Mouse (Mus musculus) kidney, postnatal 10 days (tissue): Measurements from ENCODE around the gene Zdhhc20.
A peak's percentile ranks its signal among the peaks of the same experiment; 100 is the strongest.
"Not testable (repeated sequence)": the region's sequence is repeated elsewhere in the genome, so short reads cannot be mapped to it uniquely, and the experiment has no call there.

Experiments used
- DNase-seq: peaks from one replicate; pipeline ENCODE4 v3.0.0; 2021; ENCODE audit warnings: mixed read lengths

The Zdhhc20 gene

DNA sequence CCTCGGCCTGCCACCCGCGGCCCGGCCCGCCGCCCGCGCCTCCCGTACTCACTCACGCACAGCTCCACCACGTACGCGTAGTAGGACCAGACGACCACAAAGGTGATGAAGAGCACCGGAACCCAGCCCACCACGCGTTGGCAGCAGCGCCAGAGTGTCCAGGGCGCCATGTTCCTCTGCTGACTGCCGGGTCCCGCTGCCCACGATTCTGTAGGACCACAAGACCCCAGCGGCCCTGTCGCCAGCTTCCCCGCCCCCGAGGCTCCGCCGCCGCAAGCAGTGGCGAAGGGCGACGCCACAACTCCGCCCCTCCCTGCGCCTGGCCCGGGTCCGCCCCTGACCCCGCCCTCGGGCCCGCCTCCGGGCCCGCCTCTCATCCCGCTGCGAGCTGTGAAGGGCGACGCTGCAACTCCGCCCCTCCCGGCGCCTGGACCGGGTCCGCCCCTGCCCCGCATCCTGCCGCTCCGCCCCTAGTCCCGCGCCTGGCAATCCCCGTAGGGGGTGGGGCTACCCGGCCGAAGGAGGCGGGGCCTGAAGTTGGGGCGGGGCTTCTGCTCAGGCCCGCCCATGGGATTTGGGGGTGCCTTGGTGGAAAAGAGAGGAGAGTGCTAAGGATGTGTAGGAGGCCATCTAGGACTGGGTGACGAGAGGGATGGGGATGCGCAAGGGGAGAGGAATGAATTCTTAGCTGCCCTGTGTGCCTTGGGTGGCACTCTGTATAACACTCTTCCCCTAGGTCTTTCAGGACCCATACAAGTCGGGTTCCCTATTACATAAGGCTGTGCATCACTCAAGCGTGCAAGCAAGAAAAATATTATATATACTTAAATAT, at the start of gene Zdhhc20:
Gene Zdhhc20 (minus strand): TSS at position 266 of the 832 bp plus-strand sequence.
- DNase-seq: peak; percentile 98

DNA sequence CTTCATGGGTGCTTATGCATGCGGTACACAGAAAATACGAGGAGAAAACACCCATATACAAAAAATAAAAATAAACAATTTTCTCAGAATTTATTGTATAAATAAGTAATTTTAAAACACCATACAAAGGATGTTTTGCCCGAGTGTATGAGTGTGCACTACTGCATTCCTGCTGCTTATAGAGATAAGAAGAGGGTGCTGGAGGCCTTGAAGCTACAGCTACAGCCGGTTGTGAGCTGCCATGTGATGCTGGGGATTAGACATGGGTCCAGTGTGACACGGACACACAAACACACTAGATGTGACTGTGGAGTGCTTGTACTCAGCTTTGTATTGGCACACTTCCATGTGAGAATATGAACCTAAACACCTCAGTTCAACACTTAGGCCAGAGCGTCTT, 47.2 kb upstream of the Zdhhc20 start:
- no peak for DNase-seq

DNA sequence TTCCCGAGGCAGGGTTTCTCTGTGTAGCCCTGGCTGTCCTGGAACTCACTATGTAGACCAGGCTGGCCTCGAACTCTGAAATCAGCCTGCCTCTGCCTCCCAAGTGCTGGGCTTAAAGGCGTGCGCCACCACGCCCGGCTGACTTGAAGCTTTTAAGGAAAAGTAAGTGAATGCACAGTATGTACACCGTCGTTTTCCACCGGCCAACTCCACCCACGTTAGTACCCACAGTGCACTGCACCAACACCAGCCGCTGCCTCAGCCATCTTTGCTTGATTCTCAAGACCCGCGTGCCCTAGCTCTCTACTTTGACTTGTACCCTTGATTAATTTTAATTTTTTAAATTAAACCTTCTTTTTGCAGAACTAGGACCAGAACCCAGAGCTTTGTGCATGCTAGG, 44.6 kb upstream of the Zdhhc20 start:
- no peak for DNase-seq

DNA sequence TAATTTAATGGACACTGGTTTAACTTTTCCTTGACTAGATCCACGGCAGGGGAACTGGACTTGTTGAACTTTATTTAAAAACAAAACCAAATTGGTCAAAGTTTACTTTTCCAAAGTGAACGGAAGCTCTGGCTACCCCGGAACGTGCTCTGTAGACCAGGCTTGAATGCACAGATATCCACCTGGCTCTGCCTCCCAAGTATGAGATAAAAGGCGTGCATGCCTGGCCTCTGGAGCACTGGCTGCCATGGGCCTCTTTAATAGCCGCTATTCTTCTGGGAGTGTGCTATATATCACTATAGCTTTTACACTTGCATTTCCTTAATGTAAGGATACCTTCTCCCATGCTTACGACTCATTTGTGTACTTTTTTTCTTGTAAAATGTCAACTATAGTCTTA, 43.5 kb upstream of the Zdhhc20 start:
- no peak for DNase-seq

DNA sequence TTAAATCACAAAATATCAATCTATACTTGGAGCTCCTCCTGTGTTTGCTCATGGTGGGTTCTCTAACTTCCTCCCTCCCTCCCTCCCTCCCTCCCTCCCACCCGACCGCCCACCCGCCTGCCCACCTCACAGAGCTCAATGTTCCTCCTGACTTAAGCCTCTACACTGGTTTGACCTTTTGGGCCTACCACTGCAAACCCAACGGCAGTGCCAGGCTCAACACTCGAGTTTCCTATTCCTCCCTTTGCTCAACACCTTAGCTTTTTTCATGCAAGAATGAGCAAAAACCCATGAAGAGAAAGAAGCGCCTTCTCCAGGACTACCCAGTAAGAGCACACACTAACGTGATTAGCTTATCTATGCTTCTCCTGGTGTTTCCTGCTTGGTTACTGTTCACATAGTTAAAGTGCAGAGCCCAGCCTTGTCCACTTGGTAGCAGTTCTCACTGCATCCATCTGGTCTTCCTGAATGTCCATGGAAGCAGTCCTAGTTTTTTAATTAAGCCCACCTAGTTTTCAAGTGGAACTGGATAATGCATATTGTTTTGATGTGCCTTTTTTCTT, 42.9 kb upstream of the Zdhhc20 start:
- DNase-seq: no peak

DNA sequence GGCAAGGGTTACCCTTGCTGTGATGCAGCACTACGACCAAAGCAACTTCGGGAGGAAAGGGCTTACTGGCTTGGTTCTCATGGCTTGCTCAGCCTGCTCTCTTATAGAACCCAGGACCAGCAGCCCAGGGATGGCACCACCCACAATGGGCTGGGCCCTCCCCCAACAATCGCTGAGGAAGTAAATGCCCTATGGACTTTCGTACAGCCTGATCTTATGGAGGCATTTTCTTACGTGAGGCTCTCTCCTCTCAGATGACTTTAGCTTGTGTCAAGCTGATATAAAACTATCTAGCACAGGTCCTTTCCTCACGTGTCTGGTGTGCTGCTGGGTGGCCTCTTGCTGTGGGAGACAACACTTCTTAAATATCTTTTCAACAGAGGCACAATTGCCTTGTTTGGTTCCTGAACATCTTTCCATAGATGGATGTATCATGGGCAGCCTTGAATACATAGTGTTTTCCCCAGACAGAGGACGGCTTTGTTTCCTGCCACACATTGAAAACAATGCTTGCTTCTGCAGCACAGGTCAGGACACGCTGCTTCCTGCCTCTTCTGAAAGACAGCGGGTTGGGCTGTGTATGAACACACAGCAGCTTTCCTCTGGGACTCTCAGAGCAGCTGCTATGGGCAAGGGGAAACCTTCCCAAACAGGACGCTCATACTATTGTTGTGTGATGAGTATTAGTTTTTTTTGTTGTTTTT, 31.5 kb upstream of the Zdhhc20 start:
- peak; percentile 59 for DNase-seq

DNA sequence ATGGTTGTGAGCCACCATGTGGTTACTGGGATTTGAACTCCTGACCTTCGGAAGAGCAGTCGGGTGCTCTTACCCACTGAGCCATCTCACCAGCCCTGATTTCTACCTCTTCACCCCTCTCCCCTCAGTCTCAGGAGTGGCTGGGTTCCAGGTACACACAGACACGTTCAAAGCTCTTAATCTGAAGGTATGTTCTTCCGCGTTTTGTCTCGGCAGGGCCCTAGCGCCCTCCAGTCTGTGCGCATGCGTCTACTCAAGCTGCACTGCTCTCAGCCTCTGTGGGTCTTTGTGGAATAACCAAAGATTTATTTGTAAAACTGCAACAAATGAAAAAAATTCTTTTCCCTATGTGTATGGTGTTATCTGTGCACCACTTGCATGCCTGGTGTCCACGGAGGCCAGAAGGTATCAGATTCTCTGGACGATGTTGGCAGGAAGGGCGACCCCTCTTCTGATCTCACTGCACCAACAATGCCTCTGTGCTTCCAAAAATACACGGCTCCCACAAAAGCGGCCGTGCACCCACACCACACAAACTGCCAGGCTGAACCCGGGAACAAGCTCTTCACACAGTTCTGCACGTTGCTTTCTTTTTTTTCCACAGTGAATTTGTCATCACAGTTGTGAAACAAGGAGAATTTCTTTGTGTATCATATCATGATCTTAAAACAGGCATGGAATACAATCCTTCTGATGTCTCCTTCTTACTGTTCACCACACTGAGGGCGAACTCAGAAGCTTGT, 30.7 kb upstream of the Zdhhc20 start:
- DNase-seq: no peak

DNA sequence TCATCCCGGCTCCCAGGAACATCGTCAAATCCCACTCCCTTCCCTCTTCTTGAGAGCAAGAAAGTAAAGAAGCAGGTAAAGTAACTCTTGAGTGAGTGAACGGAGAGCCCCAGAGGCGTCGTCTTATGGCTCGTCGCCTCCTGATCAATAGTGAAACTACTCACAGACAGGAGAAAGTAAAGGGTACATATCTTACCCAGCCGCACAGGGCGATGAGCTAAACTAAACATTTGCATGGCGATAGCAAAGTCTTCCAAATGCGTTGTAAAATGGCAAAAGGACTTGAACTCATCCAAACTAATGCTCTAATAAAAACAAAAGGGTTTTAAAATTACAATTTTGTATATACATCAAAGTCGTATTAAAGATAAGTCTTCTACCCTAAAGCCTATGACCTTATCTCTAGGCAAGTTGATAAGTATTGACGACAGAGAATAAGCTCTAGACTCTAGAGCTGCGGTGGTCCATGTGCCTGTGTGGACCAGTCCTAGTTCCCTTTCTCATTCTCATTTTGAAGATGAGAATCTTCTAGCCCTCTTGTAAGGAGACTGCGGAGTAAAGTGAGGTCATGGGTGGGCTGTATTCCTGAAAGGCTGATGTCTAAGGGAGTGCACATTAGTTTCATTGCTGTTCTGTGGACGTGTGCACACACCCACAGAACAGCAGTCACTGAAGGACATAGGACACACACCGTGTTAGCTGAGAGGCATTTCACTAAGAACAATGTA, 29.2 kb upstream of the Zdhhc20 start:
- DNase-seq: no peak

DNA sequence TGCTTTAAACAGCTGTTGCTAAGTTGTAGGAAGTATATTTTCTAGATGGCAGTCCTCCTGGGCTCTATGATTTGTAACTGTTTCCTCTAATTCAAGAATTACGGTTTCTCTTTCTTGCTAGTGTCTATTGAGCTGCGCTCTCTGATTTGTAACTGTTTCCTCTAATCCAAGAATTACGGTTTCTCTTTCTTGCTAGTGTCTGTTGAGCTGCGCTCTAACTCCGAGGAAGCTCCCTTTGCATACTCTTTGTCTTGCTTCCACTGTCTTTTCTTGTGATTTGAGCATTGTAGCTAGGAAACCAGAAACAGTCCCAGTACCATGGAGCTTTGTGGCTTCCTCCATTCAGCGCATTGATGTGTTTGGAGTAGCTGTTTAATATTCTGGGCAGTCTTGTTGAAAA, 25.3 kb upstream of the Zdhhc20 start:
- no peak for DNase-seq

DNA sequence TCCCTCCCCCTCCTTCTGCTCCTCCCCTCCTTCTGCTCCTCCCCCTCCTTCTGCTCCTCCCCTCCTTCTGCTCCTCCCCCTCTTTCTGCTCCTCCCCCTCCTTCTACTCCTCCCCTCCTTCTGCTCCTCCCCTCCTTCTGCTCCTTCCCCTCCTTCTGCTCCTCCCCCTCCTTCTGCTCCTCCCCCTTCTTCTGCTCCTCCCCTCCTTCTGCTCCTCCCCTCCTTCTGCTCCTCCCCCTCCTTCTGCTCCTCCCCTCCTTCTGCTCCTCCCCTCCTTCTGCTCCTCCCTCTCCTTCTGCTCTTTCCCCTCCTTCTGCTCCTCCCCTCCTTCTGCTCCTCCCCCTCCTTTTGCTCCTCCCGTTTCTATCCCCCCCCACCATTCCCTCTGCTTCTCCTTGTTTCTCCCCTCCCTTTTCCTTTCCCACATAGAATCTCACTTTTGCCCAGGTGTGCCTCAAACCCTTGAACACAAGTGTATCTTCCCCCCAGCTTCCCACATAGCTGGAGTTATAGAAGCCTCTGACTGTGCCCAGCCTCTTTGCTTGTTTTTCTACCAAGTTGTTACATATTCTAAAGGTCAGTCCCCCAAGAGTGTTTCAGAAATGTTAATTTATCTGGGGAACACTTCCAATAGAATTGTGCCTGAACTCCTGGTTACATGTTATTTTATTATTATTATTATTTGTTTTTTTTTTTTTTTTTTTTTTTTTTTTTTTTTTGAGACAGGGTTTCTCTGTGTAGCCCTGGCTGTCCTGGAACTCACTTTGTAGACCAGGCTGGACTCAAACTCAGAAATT, 22.3 kb upstream of the Zdhhc20 start:
- not testable (repeated sequence) for DNase-seq

DNA sequence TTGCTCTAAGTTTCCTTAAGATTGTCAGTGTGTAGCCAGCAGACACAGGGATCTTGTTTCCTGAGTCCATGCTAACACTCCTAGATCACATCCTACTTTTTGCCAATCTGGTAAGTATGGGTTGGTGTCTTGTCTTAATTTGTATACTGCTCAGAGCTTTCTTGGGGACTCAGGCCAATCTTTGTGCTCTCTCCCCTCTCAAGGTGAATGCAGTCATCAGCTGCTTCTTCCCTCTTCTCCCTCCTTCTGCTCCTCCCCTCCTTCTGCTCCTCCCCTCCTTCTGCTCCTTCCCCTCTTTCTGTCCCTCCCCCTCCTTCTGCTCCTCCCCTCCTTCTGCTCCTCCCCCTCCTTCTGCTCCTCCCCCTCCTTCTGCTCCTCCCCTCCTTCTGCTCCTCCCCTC, 21.7 kb upstream of the Zdhhc20 start:
- DNase-seq: not testable (repeated sequence)

DNA sequence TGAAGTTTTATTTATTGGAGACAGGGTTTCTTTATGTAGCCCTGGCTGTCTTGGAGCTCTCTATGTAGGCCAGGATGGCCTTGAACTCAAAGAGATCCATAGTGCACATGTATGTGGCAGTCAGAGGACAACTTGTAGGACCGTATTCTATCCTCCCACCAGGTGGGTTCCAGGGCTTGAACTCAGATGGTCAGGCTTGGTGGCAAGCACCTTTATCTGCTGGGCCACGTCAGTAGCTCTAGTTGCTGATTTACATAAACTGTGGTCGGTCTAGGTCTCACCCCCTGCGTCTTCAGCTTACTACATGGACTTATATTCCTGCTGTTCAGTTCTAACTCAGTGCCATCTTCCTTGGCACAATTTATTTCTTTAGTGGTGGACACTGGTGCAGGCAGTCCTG, 21.2 kb upstream of the Zdhhc20 start:
- DNase-seq: no peak

DNA sequence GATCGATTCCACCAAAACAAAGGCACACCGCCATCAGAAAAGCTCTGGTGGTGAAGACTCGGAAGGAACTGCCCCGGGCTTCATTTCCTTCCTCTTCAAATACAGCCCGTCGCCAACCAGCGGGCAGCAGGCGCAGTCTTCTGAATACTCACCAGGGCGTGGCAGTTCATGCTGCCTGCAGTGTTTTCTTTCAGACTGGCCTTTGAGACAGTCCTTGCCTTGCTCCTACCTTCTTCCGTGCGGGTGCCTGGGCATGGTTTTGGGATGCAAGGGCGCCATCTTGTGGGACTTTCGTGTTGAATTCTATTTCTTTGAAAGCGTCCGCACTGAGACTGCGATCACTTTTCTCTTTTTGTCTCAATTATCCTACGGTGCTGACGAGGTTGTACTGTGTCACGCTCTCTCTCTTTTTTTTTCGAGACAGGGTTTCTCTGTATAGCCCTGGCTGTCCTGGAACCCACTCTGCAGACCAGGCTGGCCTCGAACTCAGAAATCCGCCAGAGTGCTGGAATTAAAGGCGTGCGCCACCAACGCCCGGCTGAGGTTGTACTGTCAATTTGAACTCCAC, 20.5 kb upstream of the Zdhhc20 start:
- DNase-seq: peak; percentile 90

DNA sequence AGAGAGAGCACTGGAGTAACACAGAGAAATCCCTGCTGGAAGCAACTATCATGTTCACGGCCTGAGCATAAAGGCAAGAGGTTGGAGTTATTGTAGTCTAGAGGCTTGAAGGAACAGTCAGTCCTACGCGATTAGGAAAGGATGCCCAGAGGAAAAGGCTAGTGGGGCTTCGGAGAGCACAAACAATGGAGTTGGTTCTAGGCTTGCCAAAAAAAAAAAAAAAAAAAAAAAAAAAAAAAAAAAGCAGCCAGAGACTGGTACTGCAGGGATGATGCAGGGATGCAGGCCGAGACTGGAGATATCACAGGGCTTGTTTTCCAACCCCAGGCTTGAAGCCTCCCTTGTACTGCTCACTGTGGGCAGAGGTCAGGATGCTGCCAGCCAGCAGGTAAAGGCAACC, 19.2 kb upstream of the Zdhhc20 start:
- no peak for DNase-seq

DNA sequence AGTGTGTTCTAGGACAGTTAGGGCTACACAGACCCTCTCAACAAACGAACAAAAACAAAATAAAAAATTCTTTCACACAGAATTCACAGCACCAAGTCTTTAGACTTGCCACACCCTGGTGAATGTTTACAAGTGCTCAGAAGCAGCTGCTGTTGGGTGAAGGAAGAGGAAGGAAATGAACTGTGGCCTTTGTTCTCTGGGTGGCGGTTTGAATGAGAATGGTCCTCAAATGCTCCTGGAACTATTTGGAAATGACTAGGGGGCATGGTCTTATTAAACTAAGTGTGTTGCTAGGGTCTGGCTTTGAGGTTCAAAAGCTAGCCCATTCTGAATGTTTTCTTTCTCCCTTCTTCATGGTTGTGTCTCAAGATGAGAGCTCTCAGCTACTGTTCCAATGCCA, 18.4 kb upstream of the Zdhhc20 start:
- DNase-seq: no peak

DNA sequence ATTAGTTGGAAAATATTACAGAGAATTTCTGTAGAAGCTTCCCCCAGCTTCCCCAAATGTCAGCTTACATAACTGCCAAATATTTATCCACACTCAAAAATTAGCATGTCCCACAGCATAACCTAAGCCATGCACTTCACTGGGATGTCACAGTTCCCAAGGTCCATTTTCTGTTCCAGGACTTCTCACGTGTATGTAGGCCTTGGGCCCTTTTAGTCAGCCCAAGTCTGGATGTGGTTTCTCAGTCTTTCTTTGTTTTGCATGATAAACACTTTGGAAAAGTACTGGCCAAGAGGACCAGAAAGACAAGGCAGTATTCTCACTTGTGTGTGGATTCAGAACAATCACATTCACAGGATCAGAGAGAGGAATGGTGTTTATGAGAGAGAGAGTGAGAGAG, 11.9 kb upstream of the Zdhhc20 start:
- DNase-seq: no peak

DNA sequence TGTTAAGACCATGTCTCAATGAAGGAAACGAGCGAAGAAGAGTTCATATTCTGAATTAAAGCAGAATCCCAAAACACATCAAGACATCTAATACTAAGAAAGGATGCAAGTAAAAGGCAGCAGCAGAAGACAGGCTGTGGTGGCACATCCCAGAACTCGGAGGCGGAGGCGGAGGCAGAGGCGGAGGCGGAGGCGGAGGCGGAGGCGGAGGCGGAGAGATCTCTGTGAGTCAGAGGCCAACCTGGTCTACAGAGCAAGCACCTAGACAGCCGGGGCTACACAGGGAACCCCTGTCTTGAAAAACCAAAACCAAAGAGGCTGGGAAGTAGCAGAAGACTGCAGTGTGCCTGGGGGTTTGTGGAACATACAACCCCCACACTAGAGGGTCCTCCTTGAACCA, 6.8 kb upstream of the Zdhhc20 start:
- DNase-seq: no peak

DNA sequence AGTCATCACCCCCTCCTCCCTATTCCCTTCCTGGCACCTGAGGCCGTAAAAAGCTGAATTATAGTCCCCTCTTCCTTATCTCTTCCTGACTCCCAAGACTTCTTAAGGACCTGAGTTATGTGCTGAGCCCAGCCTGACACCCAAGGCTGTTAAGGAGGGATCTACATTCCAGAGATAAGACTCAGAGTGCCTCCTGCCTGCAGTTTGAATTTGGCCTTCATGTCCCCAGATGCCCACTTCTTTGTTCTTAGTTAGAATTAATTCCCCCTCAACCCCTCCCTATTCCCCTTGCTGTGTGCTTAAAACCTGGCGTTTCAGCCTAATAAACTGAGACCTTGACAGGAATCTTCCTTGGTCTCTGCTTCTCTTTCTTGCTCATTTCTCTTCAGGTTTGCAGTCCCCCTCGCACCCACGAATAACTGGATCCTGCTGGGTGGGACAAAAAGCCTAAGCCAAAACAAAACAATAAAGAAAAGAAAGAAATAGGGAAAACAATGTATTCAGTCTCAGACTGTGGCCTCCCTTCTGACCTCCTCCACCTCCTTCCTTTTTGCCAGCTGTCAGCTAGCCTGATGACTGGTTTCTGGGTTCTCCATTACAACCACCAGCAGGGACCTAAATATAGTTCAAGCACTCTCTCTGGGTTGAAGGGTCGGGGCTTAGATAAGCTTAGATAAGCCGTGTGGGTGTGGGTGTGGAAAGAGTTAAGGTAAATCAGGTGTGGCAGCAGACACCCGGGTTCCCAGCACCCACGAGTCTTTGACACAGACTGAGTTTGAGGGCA, 6.2 kb upstream of the Zdhhc20 start:
- not testable (repeated sequence) for DNase-seq

DNA sequence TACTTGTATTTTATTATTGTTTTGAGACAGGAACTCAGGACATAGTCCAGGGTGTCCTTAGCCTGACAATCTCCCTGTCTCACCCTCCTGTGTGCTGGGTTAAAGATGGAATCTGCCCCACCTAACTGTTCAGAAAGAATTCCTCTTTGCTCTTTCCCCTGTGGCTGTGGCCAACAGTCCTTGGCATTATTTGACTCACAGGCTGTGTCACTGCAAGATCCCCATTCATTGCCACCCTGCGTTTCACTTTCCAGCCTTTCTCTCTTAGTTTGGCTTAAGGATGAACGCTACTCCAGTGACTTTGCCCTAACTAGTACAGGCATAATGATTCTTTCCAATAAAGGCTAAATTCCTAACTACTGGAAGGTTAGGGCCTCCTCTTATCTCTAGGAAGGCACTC, 4.3 kb upstream of the Zdhhc20 start:
- DNase-seq: no peak

DNA sequence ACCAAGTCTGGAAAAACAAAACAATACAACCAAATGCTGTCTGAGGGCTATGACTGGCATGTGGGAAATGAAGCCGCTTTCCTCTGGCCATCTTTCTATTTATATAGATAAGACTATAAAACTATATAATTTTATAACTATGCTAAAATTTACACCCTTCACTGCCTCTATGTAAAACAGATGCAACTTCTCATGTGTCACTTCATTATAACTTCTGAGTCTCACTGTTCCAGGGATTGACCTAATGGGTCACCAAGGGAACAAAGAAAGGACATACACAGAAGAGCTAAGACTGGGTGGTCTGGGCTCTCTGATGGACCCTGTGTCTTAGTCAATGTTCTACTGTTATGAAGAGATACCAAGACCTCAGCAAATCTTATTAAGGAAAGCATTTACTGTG, 2.9 kb upstream of the Zdhhc20 start:
- DNase-seq: no peak
